Mouse (Mus musculus) layer of hippocampus, postnatal 14 days (tissue): ENCODE measurements around the gene Upf1. TPM values are rescaled to one million over a fixed set of nuclear protein-coding genes. Genes with fewer than 3 reads are reported as not detected.

Source experiments
- DNase-seq, 2 experiments: peaks; one replicate each; pipeline ENCODE4 v3.0.0; 2021 to 2022; ENCODE audit warnings: low spot score in 2 of 2, mixed read lengths in 1 of 2
- long read RNA-seq, 2 experiments: library from polyadenylated mRNA; stranded (forward); transcript quantifications; one replicate each; pipeline ENCODE4 v2.0.0; 2021
- total RNA-seq, 2 experiments: library from RNA; stranded (reverse); gene quantifications; 2 replicates each; pipeline ENCODE4 v1.2.3; 2021

Upf1 gene
- 10 to 100 TPM; 50.3 to 54.9 TPM for total RNA-seq
- long read RNA-seq, experiment 1, full-length matches to known transcripts: 38 of 64 reads
- long read RNA-seq, experiment 1, partial matches to known transcripts: 19 of 64 reads
- long read RNA-seq, experiment 1, other reads (novel, unspliced or antisense): 7 of 64 reads
- long read RNA-seq, experiment 2, full-length matches to known transcripts: 32 of 62 reads
- long read RNA-seq, experiment 2, partial matches to known transcripts: 22 of 62 reads
- long read RNA-seq, experiment 2, other reads (novel, unspliced or antisense): 8 of 62 reads

DNA sequence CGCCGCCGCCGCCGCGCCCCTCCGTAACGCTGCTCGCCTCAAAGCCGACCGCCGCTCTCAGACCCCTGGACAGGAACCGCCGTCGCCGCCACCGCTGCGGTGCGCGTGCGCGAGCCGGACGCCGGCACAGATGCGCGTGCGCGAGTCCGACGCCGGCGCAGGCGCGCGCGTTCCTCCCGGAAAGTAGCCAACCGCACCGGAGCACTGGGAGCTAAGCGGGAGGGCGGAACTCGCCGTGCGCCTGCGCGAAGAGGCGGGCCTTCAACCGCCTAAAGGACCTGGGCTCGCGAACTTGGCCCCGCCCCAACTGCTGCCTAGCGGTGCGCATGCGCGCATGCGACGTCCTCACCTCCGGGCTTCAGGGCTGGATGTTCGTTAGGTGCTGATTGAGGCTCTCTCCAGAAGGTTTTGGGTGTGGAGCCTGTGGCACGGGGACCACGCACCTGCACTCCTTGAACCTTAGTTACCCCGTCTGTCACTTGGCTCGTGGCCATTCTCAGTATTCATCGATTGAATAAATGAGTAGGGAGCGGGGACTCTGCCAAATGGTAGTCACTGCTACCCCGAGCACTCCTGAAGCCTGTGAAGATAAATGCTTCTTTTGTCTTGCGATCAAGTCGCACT lies at the start of gene Upf1:
Upf1 (minus strand) TSS at position 85 of the 624 bp plus-strand sequence.
- peak; percentile 99 to 100 for DNase-seq

DNA sequence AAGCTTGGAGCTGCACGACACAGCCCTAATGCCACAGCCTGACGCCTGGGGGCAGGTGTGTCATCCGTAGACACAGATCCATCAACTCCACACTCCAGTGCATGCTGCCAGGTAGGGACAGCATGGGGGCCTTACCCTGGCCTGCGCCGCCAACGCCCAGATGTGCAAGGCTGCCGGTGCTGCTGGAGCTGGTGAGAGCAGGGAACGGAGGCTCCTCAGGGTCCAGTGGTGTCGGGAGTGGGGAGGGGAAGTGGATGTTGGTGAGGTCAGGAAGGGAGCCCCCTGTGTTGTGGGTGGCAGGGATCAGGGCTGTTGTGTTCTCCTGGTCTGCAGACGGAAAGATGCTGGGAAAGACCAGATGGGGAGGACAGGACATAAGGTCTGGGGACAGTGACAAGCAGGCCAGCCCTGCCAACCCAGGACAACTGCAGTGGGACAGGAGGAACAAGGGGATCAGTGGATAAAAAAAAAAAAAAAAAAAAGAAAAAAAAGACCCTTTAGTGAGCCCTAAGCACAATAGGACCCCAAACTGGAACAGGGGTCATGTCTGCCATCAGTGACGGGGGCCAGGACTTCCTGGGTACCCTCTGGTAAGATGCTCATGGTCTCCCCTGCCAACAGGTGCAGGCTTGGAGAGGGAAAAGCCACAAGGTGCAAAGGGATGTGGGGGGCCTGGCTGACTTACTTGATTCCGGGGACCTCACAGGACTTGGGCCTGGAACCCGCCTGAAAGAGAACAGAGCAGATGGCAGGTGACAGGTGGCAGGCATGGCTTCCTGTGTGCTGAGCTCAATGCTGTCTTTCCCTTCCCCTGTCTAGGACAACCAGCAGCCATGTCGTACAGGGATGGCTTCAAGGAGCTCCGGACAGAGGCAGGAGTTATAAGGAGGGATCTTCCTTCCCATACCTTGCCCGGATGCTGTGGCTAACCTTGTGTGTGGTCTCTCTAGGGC lies 44.8 kb upstream of the Upf1 start:
- DNase-seq: no peak

- no peak for DNase-seq
Observed at GRCm38 (mm10) chr8:70396184-70396583, 43.1 kb upstream of the Upf1 start.

- DNase-seq: no peak
Observed at GRCm38 (mm10) chr8:70395649-70396048, 42.6 kb upstream of the Upf1 start.

- no peak for DNase-seq
Observed at GRCm38 (mm10) chr8:70394269-70394998, 41.4 kb upstream of the Upf1 start.

GRCm38 (mm10) chr8:70393087-70393486 lies 40.0 kb upstream of the Upf1 start:
- DNase-seq: no peak

DNA sequence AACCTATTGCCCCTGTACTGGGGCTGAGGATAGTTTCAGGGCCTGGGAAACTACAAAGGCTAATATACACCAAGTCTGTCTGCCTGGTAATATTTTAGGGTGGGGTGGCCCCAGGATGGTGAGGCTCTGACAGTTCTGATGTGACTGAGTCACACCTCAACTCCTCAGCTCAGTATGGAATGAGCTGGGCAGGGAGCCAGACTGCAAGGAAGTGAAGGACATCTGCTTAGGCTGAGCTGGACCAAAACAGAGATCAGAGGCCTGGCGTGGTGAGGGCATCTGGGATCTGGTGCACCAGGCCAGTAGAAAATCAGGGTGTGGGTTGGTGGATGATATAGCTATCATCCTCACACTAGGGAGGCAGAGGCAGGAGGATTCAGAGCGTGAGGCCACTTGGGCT lies 36.6 kb upstream of the Upf1 start:
- no peak for DNase-seq

DNA sequence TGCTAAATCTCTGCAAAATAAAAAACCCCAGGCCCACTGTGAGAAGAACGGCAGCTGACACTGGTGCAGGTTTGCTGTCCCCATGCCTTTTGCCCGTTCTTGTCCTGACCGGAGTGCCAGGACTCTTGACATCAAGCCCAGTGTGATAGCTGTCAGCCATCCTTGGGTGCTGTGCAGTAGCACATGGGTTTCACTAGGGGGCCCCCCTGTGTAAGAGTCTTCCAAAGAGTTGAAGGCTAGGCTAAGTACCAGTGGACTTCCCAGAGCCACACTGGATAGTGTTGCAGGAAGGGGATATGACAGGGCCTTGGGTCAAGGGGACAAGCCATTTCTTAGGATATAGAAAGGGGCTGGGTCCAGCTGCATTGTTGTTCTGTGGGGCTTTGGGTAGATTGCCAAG lies 30.2 kb upstream of the Upf1 start:
- peak; percentile 68 to 75 for DNase-seq

- no peak for DNase-seq
Observed at GRCm38 (mm10) chr8:70380069-70380468, 27.0 kb upstream of the Upf1 start.

GRCm38 (mm10) chr8:70377049-70377448 lies 24.0 kb upstream of the Upf1 start:
- DNase-seq: no peak

- no peak for DNase-seq
Observed at GRCm38 (mm10) chr8:70376275-70376741, 23.2 kb upstream of the Upf1 start.

- no peak for DNase-seq
Observed at GRCm38 (mm10) chr8:70375212-70375859, 22.3 kb upstream of the Upf1 start.

GRCm38 (mm10) chr8:70374318-70374927 lies 21.3 kb upstream of the Upf1 start:
- DNase-seq: peak in 1 of 2 experiments; percentile 37

DNA sequence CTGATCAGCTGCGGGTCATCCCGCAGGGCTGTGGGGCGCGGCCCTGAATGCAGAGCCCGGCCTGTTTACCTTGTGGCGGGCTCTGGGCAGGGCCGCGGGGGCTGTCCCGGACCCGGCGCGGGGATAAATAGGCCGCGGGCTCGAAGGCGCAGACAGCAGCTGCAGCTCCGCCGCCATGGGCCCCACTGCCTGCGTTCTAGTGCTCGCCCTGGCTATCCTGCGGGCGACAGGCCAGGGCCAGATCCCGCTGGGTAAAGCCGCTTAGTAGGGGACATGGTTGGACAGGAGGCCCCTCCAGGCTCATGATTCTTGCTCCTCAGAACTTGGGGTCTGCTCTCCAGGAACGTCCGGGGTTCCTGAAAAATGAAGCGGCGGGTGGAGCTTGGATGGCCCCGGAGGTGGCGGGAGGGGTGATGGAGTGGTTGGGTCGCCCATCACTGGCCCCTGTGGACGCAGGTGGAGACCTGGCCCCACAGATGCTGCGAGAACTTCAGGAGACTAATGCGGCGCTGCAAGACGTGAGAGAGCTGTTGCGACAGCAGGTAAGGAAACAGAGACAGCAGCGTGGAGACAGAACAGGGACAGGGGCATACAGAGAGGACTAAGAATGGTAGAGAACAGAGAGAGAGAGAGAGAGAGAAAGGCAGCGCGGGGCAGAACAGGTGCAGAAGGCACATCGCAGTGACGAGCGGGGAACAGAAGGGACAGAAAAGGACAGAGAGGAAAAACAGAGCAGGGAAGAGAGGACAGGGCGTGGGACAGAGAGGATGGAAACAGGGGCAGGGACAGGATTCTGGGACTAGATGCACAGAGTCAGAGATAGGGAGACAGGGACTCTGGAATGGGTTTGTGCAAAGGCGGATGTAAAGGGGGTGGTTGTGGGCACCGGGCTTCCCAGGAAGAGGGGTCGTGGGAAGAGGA lies 20.6 kb upstream of the Upf1 start, which contains the start of gene Comp:
Comp (plus strand) TSS at position 162 of the 921 bp plus-strand sequence.
- no peak for DNase-seq

- no peak for DNase-seq
Observed at GRCm38 (mm10) chr8:70371951-70372350, 18.9 kb upstream of the Upf1 start.

DNA sequence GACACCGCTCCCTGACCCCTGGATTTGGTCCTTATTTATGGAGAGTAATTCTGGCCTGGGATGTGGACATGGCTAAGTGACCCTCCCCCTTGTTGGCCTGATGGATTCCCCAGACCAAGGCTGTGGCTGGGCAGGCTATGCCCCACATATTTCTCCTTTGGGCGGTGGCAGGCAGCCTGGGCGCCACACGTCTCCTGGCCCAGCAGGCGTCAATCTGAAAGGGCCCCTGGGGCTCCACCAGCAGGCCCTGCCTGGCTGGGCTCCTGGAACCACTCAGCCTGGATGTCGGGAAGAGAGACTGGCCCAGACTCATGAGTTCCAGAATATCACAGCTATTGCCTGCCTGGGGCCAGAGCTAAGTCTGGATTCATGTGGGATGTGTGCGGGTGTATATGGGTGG lies 17.4 kb upstream of the Upf1 start:
- DNase-seq: no peak

DNA sequence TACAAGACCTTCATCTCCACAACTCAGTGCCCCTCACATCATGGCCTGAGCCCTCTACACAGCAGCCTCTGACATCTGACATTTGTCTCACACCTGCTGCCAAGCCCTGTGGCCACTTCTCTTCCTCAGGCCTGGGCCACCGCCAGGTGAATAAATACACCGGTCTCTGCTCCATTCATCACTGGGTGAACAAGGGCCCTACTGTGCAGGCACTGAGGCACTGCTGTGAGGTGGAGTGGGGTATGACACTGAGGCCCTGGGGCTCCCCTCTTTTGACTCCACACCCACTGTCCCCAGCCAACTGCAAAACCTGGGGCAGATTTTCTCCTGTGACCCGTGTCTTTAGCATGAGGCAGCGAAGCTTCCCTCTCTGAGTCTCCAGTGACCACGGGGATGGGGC lies 13.5 kb upstream of the Upf1 start:
- no peak for DNase-seq

DNA sequence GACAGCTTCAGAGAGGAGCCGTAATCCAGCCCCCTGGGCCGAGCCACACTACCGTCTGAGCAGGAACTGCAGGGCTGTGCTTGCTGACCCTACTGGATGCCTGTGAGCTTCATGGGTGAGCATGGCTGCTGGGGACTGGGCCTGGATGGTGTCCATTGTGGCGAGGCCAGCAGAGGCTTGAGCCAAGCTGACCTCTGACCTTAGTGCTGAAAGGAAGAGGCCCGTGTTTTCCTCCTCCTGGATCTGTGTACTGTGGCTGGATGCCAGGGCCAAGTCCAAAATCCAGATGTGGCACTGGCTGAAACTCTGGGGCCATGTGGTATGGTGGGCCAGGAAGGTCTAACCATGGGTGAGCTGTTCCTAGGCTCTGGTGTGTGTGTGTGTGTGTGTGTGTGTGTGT lies 11.0 kb upstream of the Upf1 start:
- no peak for DNase-seq

- no peak for DNase-seq
Observed at GRCm38 (mm10) chr8:70361484-70362032, 8.5 kb upstream of the Upf1 start.
